Mouse (Mus musculus) MEL (cell line): ENCODE results near the gene Rrp12. TPM values are rescaled to one million over a fixed set of nuclear protein-coding genes. Genes with fewer than 3 reads are reported as not detected.

ENCODE experiments used
- DNase-seq: peaks from one replicate; pipeline ENCODE4 v3.0.0; 2011; ENCODE audit warnings: low read depth, low spot score
- H3K27ac ChIP-seq: 2 replicates; pipeline ENCODE4 v1.5.1; 2012; ENCODE audit warnings: low read depth, mild to moderate bottlenecking, control low read depth, low read length, moderate library complexity; ENCODE audit not compliant: control insufficient read depth
- H3K27me3 ChIP-seq, 2 experiments: fragments of 150-350 bp in 1 of 2; sonication (generic) in 1 of 2; 2 replicates each; pipeline ENCODE4 v1.6.1; 2012; ENCODE audit warnings: low read length in 2 of 2, mild to moderate bottlenecking in 2 of 2, improper control_type of control experiment in 1 of 2, moderate library complexity in 1 of 2; ENCODE audit not compliant: insufficient read depth in 2 of 2, control insufficient read depth in 1 of 2
- H3K36me3 ChIP-seq, 2 experiments: 2 replicates each; pipeline ENCODE4 v1.6.1; 2012 to 2014; ENCODE audit warnings: low read length in 2 of 2, improper control_type of control experiment in 1 of 2, inconsistent platforms in 1 of 2, mild to moderate bottlenecking in 1 of 2; ENCODE audit not compliant: insufficient read depth in 2 of 2, control insufficient read depth in 1 of 2
- H3K4me1 ChIP-seq, 2 experiments: fragments of 150-350 bp in 1 of 2; sonication (generic) in 1 of 2; 2 replicates each; pipeline ENCODE4 v1.6.1; 2012; ENCODE audit warnings: low read length in 2 of 2, improper control_type of control experiment in 1 of 2, mild to moderate bottlenecking in 1 of 2; ENCODE audit not compliant: insufficient read depth in 2 of 2, control insufficient read depth in 1 of 2
- H3K4me3 ChIP-seq, 2 experiments: fragments of 150-350 bp in 1 of 2; sonication (generic) in 1 of 2; 2 replicates each; pipeline ENCODE4 v1.5.1; 2012; ENCODE audit warnings: low read depth in 2 of 2, low read length in 2 of 2, mild to moderate bottlenecking in 2 of 2, moderate library complexity in 2 of 2, control low read depth in 1 of 2, improper control_type of control experiment in 1 of 2; ENCODE audit not compliant: control insufficient read depth in 1 of 2, insufficient read depth in 1 of 2
- H3K79me2 ChIP-seq: 2 replicates; pipeline ENCODE4 v1.6.1; 2012; ENCODE audit warnings: mild to moderate bottlenecking, low read length, moderate library complexity; ENCODE audit not compliant: control insufficient read depth, poor library complexity, insufficient read depth
- H3K9ac ChIP-seq: 2 replicates; pipeline ENCODE4 v1.6.1; 2012; ENCODE audit warnings: low read depth, mild to moderate bottlenecking, control low read depth, low read length, moderate library complexity; ENCODE audit not compliant: control insufficient read depth, poor library complexity, severe bottlenecking
- H3K9me3 ChIP-seq: fragments of 150-350 bp; sonication (generic); replicated peaks from 2 replicates; pipeline ENCODE4 v1.6.1; 2012; ENCODE audit warnings: mild to moderate bottlenecking, low read length, improper control_type of control experiment, moderate library complexity; ENCODE audit not compliant: insufficient read depth
- E2F4 ChIP-seq: IDR thresholded peaks from 2 replicates; pipeline ENCODE4 v1.6.1; 2011; ENCODE audit warnings: low read depth, low read length, improper control_type of control experiment, borderline replicate concordance
- GABPA ChIP-seq: IDR thresholded peaks from 2 replicates; pipeline ENCODE4 v1.6.1; 2012; ENCODE audit warnings: low read depth, mild to moderate bottlenecking, inconsistent platforms, low read length, improper control_type of control experiment, moderate library complexity
- GATA1 ChIP-seq: IDR thresholded peaks from 2 replicates; pipeline ENCODE4 v1.6.1; 2011; ENCODE audit warnings: low read depth, low read length, improper control_type of control experiment
- HCFC1 ChIP-seq: IDR thresholded peaks from 2 replicates; pipeline ENCODE4 v1.6.1; 2012; ENCODE audit warnings: low read depth, mild to moderate bottlenecking, inconsistent platforms, low read length, improper control_type of control experiment, moderate library complexity
- JUND ChIP-seq: IDR thresholded peaks from 2 replicates; pipeline ENCODE4 v1.6.1; 2011; ENCODE audit warnings: low read depth, mild to moderate bottlenecking, improper control_type of control experiment, low read length
- KAT2A ChIP-seq: conservative IDR thresholded peaks from 2 replicates; pipeline ENCODE4 v1.6.1; 2012; ENCODE audit warnings: low read depth, low read length, improper control_type of control experiment, inconsistent platforms
- MAFK ChIP-seq: IDR thresholded peaks from 2 replicates; pipeline ENCODE4 v1.6.1; 2011; ENCODE audit warnings: low read depth, mild to moderate bottlenecking, low read length, improper control_type of control experiment, borderline replicate concordance
- MAZ ChIP-seq: IDR thresholded peaks from 2 replicates; pipeline ENCODE4 v1.6.1; 2012; ENCODE audit warnings: low read depth, mild to moderate bottlenecking, inconsistent platforms, low read length, improper control_type of control experiment
- MEF2A ChIP-seq: IDR thresholded peaks from 2 replicates; pipeline ENCODE4 v1.6.1; 2014; ENCODE audit warnings: low read depth, mild to moderate bottlenecking, inconsistent platforms, low read length, improper control_type of control experiment; ENCODE audit not compliant: poor library complexity, insufficient replicate concordance, severe bottlenecking; ENCODE audit errors: extremely low read depth
- MXI1 ChIP-seq: IDR thresholded peaks from 2 replicates; pipeline ENCODE4 v1.6.1; 2011; ENCODE audit warnings: mild to moderate bottlenecking, low read depth, low read length, improper control_type of control experiment
- MYB ChIP-seq: IDR thresholded peaks from 2 replicates; pipeline ENCODE4 v1.6.1; 2011; ENCODE audit warnings: mild to moderate bottlenecking, low read depth, low read length, improper control_type of control experiment
- MYC ChIP-seq: IDR thresholded peaks from 2 replicates; pipeline ENCODE4 v1.6.1; 2011; ENCODE audit warnings: low read depth, mild to moderate bottlenecking, low read length, improper control_type of control experiment, moderate library complexity
- NELFE ChIP-seq: IDR thresholded peaks from 2 replicates; pipeline ENCODE4 v1.6.1; 2011; ENCODE audit warnings: low read depth, low read length, improper control_type of control experiment
- NRF1 ChIP-seq: IDR thresholded peaks from 2 replicates; pipeline ENCODE4 v1.6.1; 2014; ENCODE audit warnings: low read depth, mild to moderate bottlenecking, inconsistent platforms, low read length, improper control_type of control experiment, moderate library complexity; ENCODE audit not compliant: poor library complexity, insufficient read depth, severe bottlenecking
- POLR2A ChIP-seq, 2 experiments: IDR thresholded peaks; 2 replicates each; pipeline ENCODE4 v1.6.1; 2011 to 2012; ENCODE audit warnings: low read length in 2 of 2, mild to moderate bottlenecking in 2 of 2, control low read depth in 1 of 2, improper control_type of control experiment in 1 of 2, low read depth in 1 of 2, moderate library complexity in 1 of 2; ENCODE audit not compliant: control insufficient read depth in 1 of 2, insufficient read depth in 1 of 2, poor library complexity in 1 of 2
- SMC3 ChIP-seq: IDR thresholded peaks from 2 replicates; pipeline ENCODE4 v1.6.1; 2011; ENCODE audit warnings: low read depth, low read length, improper control_type of control experiment
- TAL1 ChIP-seq: IDR thresholded peaks from 2 replicates; pipeline ENCODE4 v1.6.1; 2012; ENCODE audit warnings: mild to moderate bottlenecking, inconsistent platforms, low read length, moderate library complexity, mixed read lengths
- TBP ChIP-seq: IDR thresholded peaks from 2 replicates; pipeline ENCODE4 v1.8.0; 2011; ENCODE audit warnings: low read depth, low read length, improper control_type of control experiment
- TCF12 ChIP-seq: IDR thresholded peaks from 2 replicates; pipeline ENCODE4 v1.6.1; 2014; ENCODE audit warnings: low read depth, mild to moderate bottlenecking, inconsistent platforms, low read length, improper control_type of control experiment, moderate library complexity
- USF2 ChIP-seq, 2 experiments: IDR thresholded peaks; 2 replicates each; pipeline ENCODE4 v1.6.1; 2011 to 2012; ENCODE audit warnings: improper control_type of control experiment in 2 of 2, low read length in 2 of 2, borderline replicate concordance in 1 of 2, inconsistent platforms in 1 of 2, low read depth in 1 of 2, mild to moderate bottlenecking in 1 of 2; ENCODE audit not compliant: insufficient read depth in 1 of 2
- ZC3H11A ChIP-seq: IDR thresholded peaks from 2 replicates; pipeline ENCODE4 v1.6.1; 2012; ENCODE audit warnings: low read depth, mild to moderate bottlenecking, inconsistent platforms, low read length, improper control_type of control experiment
- ZKSCAN1 ChIP-seq: IDR thresholded peaks from 2 replicates; pipeline ENCODE4 v1.6.1; 2012; ENCODE audit warnings: low read depth, mild to moderate bottlenecking, inconsistent platforms, low read length, improper control_type of control experiment, moderate library complexity
- ZMIZ1 ChIP-seq: IDR thresholded peaks from 2 replicates; pipeline ENCODE4 v1.6.1; 2012; ENCODE audit warnings: low read depth, mild to moderate bottlenecking, inconsistent platforms, low read length, improper control_type of control experiment, moderate library complexity
- polyA plus RNA-seq, 2 experiments: library from polyadenylated mRNA; stranded (reverse) in 1 of 2; unstranded in 1 of 2; fragments of >175 nt in 1 of 2; fragments of >200 nt in 1 of 2; gene quantifications; 2 replicates each; pipeline versions ENCODE4 v1.2.1 to v1.2.4; 2012; ENCODE audit warnings: low replicate concordance in 2 of 2, low read depth in 1 of 2; ENCODE audit not compliant: insufficient read length in 2 of 2, insufficient read depth in 1 of 2, missing spikeins in 1 of 2
- total RNA-seq: library from RNA; depleted of rRNA; stranded (reverse); fragments of 300-350 nt; gene quantifications from 2 replicates; pipeline ENCODE4 v1.2.3, GENCODE M21; 2012

The Rrp12 gene
- total and polyA plus RNA-seq, 3 experiments = 44.5 to 134 (median 106) TPM

DNA sequence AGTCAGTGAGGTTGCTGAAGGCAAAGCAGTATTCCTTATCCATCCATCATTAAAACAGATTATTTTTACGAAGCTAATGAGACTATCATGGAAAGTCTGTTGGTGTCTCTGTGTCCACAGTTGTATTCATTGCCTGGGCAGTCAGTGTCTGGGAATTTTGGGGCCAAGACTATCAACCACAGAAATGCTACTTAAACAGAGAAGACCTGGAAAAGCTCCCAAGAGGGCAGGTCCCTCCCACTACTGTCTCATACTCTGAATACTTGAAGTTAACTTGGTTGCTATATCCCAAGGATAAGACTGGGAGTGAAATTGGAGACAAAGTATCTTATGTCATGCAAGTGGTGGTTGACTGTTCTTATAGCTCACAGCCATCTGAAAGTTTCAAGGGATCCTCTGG is 39.9 kb upstream of the Rrp12 start:
- Histone ChIP-seq H3K9ac (no peak overlapping the region), H3K4me3 (no peak overlapping the region), H3K27me3 (no peaks in the 10 kb centered on the region), H3K36me3 (peaks cover 11 to 23% of the 10 kb centered on the region in 2 experiments), H3K4me1 (peaks cover 4 to 15% of the 10 kb centered on the region in 2 experiments), H3K9me3 (no peaks in the 10 kb centered on the region), H3K27ac (no peak overlapping the region), H3K79me2 (peaks cover 39% of the 10 kb centered on the region)
- DNase-seq = no peak
- TF ChIP-seq E2F4 (no peak), POLR2A (IDR thresholded peaks at IDR 0.05; ENCODE audit: control insufficient read depth in 1 of 2, insufficient read depth in 1 of 2, low read depth in 1 of 2, low read length in 2 of 2, poor library complexity in 1 of 2) (no peak), ZMIZ1 (no peak), MYB (no peak), NRF1 (no peak), TCF12 (no peak), NELFE (no peak)

DNA sequence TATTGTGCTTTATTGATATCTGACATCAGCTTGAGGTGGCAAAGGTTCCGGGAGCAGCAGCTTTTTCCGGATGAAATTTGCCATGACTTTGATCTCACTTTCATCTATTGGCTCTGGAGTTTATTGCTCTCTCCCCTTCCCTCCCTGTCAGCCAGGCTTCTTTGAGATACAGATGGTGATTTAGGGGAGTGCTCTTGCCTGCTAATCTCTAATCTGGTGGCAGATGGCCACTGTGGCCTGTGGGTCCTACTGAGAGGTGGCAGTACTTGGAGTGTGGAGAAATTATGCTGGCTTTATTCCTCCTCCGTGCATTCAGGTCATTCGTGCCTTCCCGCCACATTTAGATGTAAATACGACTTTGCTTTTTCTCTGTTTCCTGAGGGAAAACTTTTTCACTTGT is 38.2 kb upstream of the Rrp12 start:
- H3K27ac ChIP-seq = no peak overlapping the region
- peak overlapping the region; percentile 78 for H3K9ac ChIP-seq
- TF ChIP-seq MYB (no peak), ZMIZ1 (peak; percentile 21; the same call in 1 of the 2 replicates), MEF2A (no peak), GATA1 (peak; percentile 43; the same call in 1 of the 2 replicates), HCFC1 (no peak), MYC (no peak), TAL1 (peak; percentile 42)
- TF ChIP-seq, all 39 proteins: peak for 3
- H3K9me3 ChIP-seq = no peaks in the 10 kb centered on the region
- H3K36me3 ChIP-seq = peaks cover 3 to 23% of the 10 kb centered on the region in 2 experiments
- peaks cover 46% of the 10 kb centered on the region for H3K79me2 ChIP-seq
- H3K4me1 ChIP-seq = peaks cover 4 to 15% of the 10 kb centered on the region in 2 experiments
- no peaks in the 10 kb centered on the region for H3K27me3 ChIP-seq
- DNase-seq = peak; percentile 59
- peak overlapping the region; percentile 75 to 81 for H3K4me3 ChIP-seq

DNA sequence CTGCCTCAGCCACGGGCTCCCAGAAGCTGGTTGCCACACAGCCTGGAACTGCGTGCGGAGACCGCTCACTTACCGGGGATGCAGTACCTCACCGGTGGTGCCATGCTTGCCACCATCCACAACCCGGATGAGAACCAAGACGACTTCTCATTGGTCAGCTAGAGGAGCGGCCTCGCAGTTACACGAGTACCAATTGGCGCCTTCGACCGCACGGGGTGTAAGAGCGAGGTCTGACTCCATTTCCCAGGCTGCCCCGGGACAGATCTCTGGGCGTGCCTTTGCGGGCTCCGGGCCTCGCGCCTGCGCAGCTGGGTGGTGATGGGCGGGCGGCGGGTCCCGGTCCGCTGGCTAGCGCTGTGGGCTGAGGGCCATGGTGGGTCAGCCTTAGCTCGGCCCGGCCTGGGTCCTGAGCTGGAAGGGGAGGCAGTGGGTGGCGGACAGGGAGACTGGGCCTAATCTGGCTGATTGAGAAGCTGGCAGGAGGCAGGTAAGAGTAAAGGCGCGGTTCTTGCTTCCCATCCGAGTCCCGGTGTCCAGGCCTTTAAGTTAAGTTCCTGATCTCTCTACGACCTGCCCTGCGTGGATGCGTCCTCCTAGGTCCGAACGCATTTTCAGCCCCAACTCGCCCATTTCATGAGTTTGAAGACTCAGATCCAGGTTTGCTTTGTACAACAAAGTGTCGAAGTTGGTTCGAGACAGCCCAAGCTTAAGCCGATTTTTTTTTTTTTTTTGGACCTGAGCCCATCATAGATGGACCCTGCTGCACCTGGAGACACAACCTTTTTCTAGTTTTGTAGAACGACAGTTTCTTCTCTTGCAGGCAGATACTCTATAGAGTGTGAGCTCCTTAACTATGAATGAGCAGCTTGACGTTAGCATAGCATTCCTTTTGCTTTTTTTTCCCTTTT is 37.5 kb upstream of the Rrp12 start, which contains the start of the genes Exosc1 and Zdhhc16:
Exosc1 (minus strand) TSS at position 245 of the 908 bp plus-strand sequence.
Zdhhc16 (plus strand) TSS at position 302 of the 908 bp plus-strand sequence.
- H3K9ac ChIP-seq = peak within 1 kb of the TSS; percentile 78
- no peaks in the 10 kb centered on the region for H3K9me3 ChIP-seq
- peak within 1 kb of the TSS; percentile 41 for H3K27ac ChIP-seq
- H3K36me3 ChIP-seq = peaks cover 8 to 23% of the 10 kb centered on the region in 2 experiments
- peak; percentile 100 for DNase-seq
- H3K27me3 ChIP-seq = no peaks in the 10 kb centered on the region
- H3K4me1 ChIP-seq = peaks cover 4 to 15% of the 10 kb centered on the region in 2 experiments
- H3K79me2 ChIP-seq = peaks cover 46% of the 10 kb centered on the region
- peak within 1 kb of the TSS; percentile 78 to 81 for H3K4me3 ChIP-seq
- TF ChIP-seq GABPA (no peak), HCFC1 (peak; percentile 98), MXI1 (peak; percentile 98), ZC3H11A (no peak), TBP (peak; percentile 83), USF2 (IDR thresholded peaks at IDR 0.05; ENCODE audit: borderline replicate concordance in 1 of 2, insufficient read depth in 1 of 2, low read depth in 1 of 2, low read length in 2 of 2) (no peak), TAL1 (no peak), ZKSCAN1 (no peak), MAFK (no peak), SMC3 (no peak), MAZ (no peak), KAT2A (peak; percentile 97), JUND (no peak), MEF2A (no peak)
